Mouse (Mus musculus): ENCODE data around the gene Tshz2. TPM values are rescaled to one million over a fixed set of nuclear protein-coding genes. Genes with fewer than 3 reads are reported as not detected.

Tshz2 gene
- polyA plus RNA-seq, 1 experiment from 2014 or later, result 5.9 TPM

GRCm38 (mm10) chr2:169826833-169827232 is 194.0 kb downstream of the Tshz2 start:
- Histone ChIP-seq H3K27ac (replicated peaks; ENCODE audit: low read depth, low read length) (no peak overlapping the region), H3K4me2 (ENCODE audit: low read depth, severe bottlenecking) (no peak overlapping the region), H3K36me3 (ENCODE audit: control insufficient read depth, insufficient read depth, low read length) (no peaks in the 10 kb centered on the region), H3K4me1 (ENCODE audit: control insufficient read depth, insufficient read depth, low read length) (peaks cover 15% of the 10 kb centered on the region), H3K4me3 (ENCODE audit: low read depth, low read length) (no peak overlapping the region), H3K9ac (ENCODE audit: low read length) (no peak overlapping the region), H3K9me3 (ENCODE audit: control insufficient read depth, low read length) (no peaks in the 10 kb centered on the region), H3K27me3 (ENCODE audit: control insufficient read depth, insufficient read depth, low read length) (no peaks in the 10 kb centered on the region)
- ATAC-seq (ENCODE audit: insufficient number of reproducible peaks, low FRiP score, low TSS enrichment, low read depth) (no peak), DNase-seq (ENCODE audit: low spot score) (no peak)
- 50% methylated on average over 8 of the region's 8 CpGs for WGBS

DNA sequence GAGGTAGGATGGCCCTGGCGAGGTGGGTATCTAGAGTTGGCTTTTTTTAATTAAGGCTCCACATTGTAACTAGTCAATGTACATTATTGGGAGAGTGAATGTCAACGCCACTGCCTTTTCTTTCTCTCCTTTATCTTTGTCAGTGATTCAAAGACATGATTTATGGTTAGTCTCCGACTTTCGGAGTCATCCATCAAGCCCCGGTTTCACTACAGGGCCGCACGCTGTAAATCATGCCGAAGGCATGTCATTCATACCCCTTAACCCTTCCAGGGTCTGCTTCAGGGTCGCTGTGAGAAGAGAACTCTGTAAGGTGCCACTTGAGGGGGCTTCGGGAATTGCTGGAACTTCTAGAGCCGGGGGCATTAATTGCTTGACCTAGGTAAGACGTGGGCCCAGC is 199.4 kb downstream of the Tshz2 start:
- no peak for ATAC-seq (ENCODE audit: insufficient number of reproducible peaks, low FRiP score, low TSS enrichment, low read depth)

GRCm38 (mm10) chr2:169833638-169834037 is 200.8 kb downstream of the Tshz2 start:
- 75% methylated on average over 9 of the region's 9 CpGs for WGBS
- Histone ChIP-seq H3K4me2 (ENCODE audit: low read depth, severe bottlenecking) (no peak overlapping the region), H3K36me3 (ENCODE audit: control insufficient read depth, insufficient read depth, low read length) (no peaks in the 10 kb centered on the region), H3K9ac (ENCODE audit: low read length) (no peak overlapping the region), H3K4me1 (ENCODE audit: control insufficient read depth, insufficient read depth, low read length) (peaks cover 11% of the 10 kb centered on the region; the same call in 1 of the 2 replicates), H3K27me3 (ENCODE audit: control insufficient read depth, insufficient read depth, low read length) (no peaks in the 10 kb centered on the region), H3K27ac (replicated peaks; ENCODE audit: low read depth, low read length) (no peak overlapping the region), H3K4me3 (ENCODE audit: low read depth, low read length) (no peak overlapping the region), H3K9me3 (ENCODE audit: control insufficient read depth, low read length) (no peaks in the 10 kb centered on the region)
- ATAC-seq (ENCODE audit: insufficient number of reproducible peaks, low FRiP score, low TSS enrichment, low read depth) (no peak), DNase-seq (ENCODE audit: low spot score) (no peak)

More for the DNA sequence above, 199.4 kb downstream of the Tshz2 start:
- no peak for DNase-seq (ENCODE audit: low spot score)
- H3K27ac ChIP-seq (replicated peaks; ENCODE audit: low read depth, low read length), result no peak overlapping the region
- no peak overlapping the region for H3K4me2 ChIP-seq (ENCODE audit: low read depth, severe bottlenecking)
- H3K36me3 ChIP-seq (ENCODE audit: control insufficient read depth, insufficient read depth, low read length), result no peaks in the 10 kb centered on the region
- no peaks in the 10 kb centered on the region for H3K27me3 ChIP-seq (ENCODE audit: control insufficient read depth, insufficient read depth, low read length)
- H3K9me3 ChIP-seq (ENCODE audit: control insufficient read depth, low read length), result no peaks in the 10 kb centered on the region
- no peak overlapping the region for H3K4me3 ChIP-seq (ENCODE audit: low read depth, low read length)
- WGBS, result 52% methylated on average over 12 of the region's 12 CpGs
- H3K4me1 ChIP-seq (ENCODE audit: control insufficient read depth, insufficient read depth, low read length), result peaks cover 12% of the 10 kb centered on the region; the same call in 1 of the 2 replicates
- H3K9ac ChIP-seq (ENCODE audit: low read length), result no peak overlapping the region

- ATAC-seq (ENCODE audit: insufficient number of reproducible peaks, low FRiP score, low TSS enrichment, low read depth), result 0 out of 2 replicates have a peak, but pooled peaks have one; percentile 16
- 21% methylated on average over 7 of the region's 7 CpGs for WGBS
- Histone ChIP-seq H3K36me3 (ENCODE audit: control insufficient read depth, insufficient read depth, low read length) (no peaks in the 10 kb centered on the region), H3K27me3 (ENCODE audit: control insufficient read depth, insufficient read depth, low read length) (no peaks in the 10 kb centered on the region), H3K9ac (ENCODE audit: low read length) (no peak overlapping the region), H3K4me3 (ENCODE audit: low read depth, low read length) (no peak overlapping the region), H3K27ac (replicated peaks; ENCODE audit: low read depth, low read length) (no peak overlapping the region), H3K9me3 (ENCODE audit: control insufficient read depth, low read length) (no peaks in the 10 kb centered on the region), H3K4me2 (ENCODE audit: low read depth, severe bottlenecking) (no peak overlapping the region), H3K4me1 (ENCODE audit: control insufficient read depth, insufficient read depth, low read length) (peaks cover 11% of the 10 kb centered on the region; the same call in 1 of the 2 replicates)
- DNase-seq (ENCODE audit: low spot score), result no peak
These were observed 201.8 kb downstream of the Tshz2 start for GRCm38 (mm10) chr2:169834602-169835001.

- H3K4me3 ChIP-seq (ENCODE audit: low read depth, low read length), result no peak overlapping the region
- DNase-seq (ENCODE audit: low spot score), result no peak
- 88% methylated on average over 7 of the region's 7 CpGs for WGBS
- no peaks in the 10 kb centered on the region for H3K9me3 ChIP-seq (ENCODE audit: control insufficient read depth, low read length)
- peaks cover 14% of the 10 kb centered on the region; the same call in 1 of the 2 replicates for H3K4me1 ChIP-seq (ENCODE audit: control insufficient read depth, insufficient read depth, low read length)
- H3K4me2 ChIP-seq (ENCODE audit: low read depth, severe bottlenecking), result no peak overlapping the region
- no peaks in the 10 kb centered on the region for H3K36me3 ChIP-seq (ENCODE audit: control insufficient read depth, insufficient read depth, low read length)
- no peak for ATAC-seq (ENCODE audit: insufficient number of reproducible peaks, low FRiP score, low TSS enrichment, low read depth)
- H3K27me3 ChIP-seq (ENCODE audit: control insufficient read depth, insufficient read depth, low read length), result no peaks in the 10 kb centered on the region
- H3K27ac ChIP-seq (replicated peaks; ENCODE audit: low read depth, low read length), result no peak overlapping the region
- H3K9ac ChIP-seq (ENCODE audit: low read length), result no peak overlapping the region
These were observed 204.3 kb downstream of the Tshz2 start for GRCm38 (mm10) chr2:169837031-169837605.

GRCm38 (mm10) chr2:169838521-169838920 is 205.7 kb downstream of the Tshz2 start:
- H3K27me3 ChIP-seq (ENCODE audit: control insufficient read depth, insufficient read depth, low read length), result no peaks in the 10 kb centered on the region
- no peaks in the 10 kb centered on the region for H3K9me3 ChIP-seq (ENCODE audit: control insufficient read depth, low read length)

GRCm38 (mm10) chr2:169841442-169841841 is 208.6 kb downstream of the Tshz2 start:
- Histone ChIP-seq H3K4me3 (ENCODE audit: low read depth, low read length) (no peak overlapping the region), H3K4me2 (ENCODE audit: low read depth, severe bottlenecking) (no peak overlapping the region), H3K27me3 (ENCODE audit: control insufficient read depth, insufficient read depth, low read length) (no peaks in the 10 kb centered on the region), H3K9ac (ENCODE audit: low read length) (no peak overlapping the region), H3K36me3 (ENCODE audit: control insufficient read depth, insufficient read depth, low read length) (no peaks in the 10 kb centered on the region), H3K27ac (replicated peaks; ENCODE audit: low read depth, low read length) (no peak overlapping the region), H3K4me1 (ENCODE audit: control insufficient read depth, insufficient read depth, low read length) (peaks cover 16% of the 10 kb centered on the region), H3K9me3 (ENCODE audit: control insufficient read depth, low read length) (no peaks in the 10 kb centered on the region)
- DNase-seq (ENCODE audit: low spot score) (no peak), ATAC-seq (ENCODE audit: insufficient number of reproducible peaks, low FRiP score, low TSS enrichment, low read depth) (no peak)
- WGBS, result 56% methylated on average over 10 of the region's 10 CpGs

More at GRCm38 (mm10) chr2:169838521-169838920, 205.7 kb downstream of the Tshz2 start:
- ATAC-seq (ENCODE audit: insufficient number of reproducible peaks, low FRiP score, low TSS enrichment, low read depth) (no peak), DNase-seq (ENCODE audit: low spot score) (no peak)
- Histone ChIP-seq H3K4me2 (ENCODE audit: low read depth, severe bottlenecking) (no peak overlapping the region), H3K4me1 (ENCODE audit: control insufficient read depth, insufficient read depth, low read length) (peaks cover 14% of the 10 kb centered on the region), H3K4me3 (ENCODE audit: low read depth, low read length) (no peak overlapping the region), H3K27ac (replicated peaks; ENCODE audit: low read depth, low read length) (no peak overlapping the region), H3K36me3 (ENCODE audit: control insufficient read depth, insufficient read depth, low read length) (no peaks in the 10 kb centered on the region), H3K9ac (ENCODE audit: low read length) (no peak overlapping the region)
- WGBS, result 93% methylated on average over 13 of the region's 13 CpGs

DNA sequence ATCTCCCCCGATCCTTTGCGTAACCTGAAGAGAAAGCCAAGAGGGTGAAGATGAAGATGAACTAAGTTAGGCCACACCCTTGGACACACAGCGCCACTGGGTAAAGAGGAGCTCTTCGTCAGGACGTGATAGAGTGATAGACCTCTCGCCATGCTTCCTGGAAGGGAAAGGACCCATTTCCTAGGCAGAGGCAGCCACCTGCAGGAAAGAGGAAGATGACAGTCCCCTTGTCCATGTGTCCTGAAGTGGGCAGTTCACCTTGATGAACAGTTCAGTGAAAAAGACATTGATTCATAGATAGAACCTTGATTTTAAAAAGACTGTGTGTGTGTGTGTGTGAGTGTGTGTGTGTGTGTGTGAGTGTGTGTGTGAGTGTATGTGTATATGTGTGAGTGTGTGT is 209.7 kb downstream of the Tshz2 start:
- Histone ChIP-seq H3K4me2 (ENCODE audit: low read depth, severe bottlenecking) (no peak overlapping the region), H3K4me3 (ENCODE audit: low read depth, low read length) (no peak overlapping the region), H3K27ac (replicated peaks; ENCODE audit: low read depth, low read length) (no peak overlapping the region), H3K9me3 (ENCODE audit: control insufficient read depth, low read length) (no peaks in the 10 kb centered on the region), H3K36me3 (ENCODE audit: control insufficient read depth, insufficient read depth, low read length) (no peaks in the 10 kb centered on the region), H3K4me1 (ENCODE audit: control insufficient read depth, insufficient read depth, low read length) (peaks cover 16% of the 10 kb centered on the region), H3K9ac (ENCODE audit: low read length) (no peak overlapping the region), H3K27me3 (ENCODE audit: control insufficient read depth, insufficient read depth, low read length) (no peaks in the 10 kb centered on the region)
- no peak for ATAC-seq (ENCODE audit: insufficient number of reproducible peaks, low FRiP score, low TSS enrichment, low read depth)
- no peak for DNase-seq (ENCODE audit: low spot score)
- 85% methylated on average over 6 of the region's 6 CpGs for WGBS

GRCm38 (mm10) chr2:169843553-169843952 is 210.7 kb downstream of the Tshz2 start:
- H3K4me2 ChIP-seq (ENCODE audit: low read depth, severe bottlenecking), result no peak overlapping the region
- H3K36me3 ChIP-seq (ENCODE audit: control insufficient read depth, insufficient read depth, low read length), result no peaks in the 10 kb centered on the region
- H3K4me3 ChIP-seq (ENCODE audit: low read depth, low read length), result no peak overlapping the region
- H3K27ac ChIP-seq (replicated peaks; ENCODE audit: low read depth, low read length), result peak overlapping the region; percentile 68
- no peaks in the 10 kb centered on the region for H3K9me3 ChIP-seq (ENCODE audit: control insufficient read depth, low read length)
- peak; percentile 69; the same call in 1 of the 2 replicates for ATAC-seq (ENCODE audit: insufficient number of reproducible peaks, low FRiP score, low TSS enrichment, low read depth)
- 15% methylated on average over 6 of the region's 6 CpGs for WGBS
- peak; percentile 61 for DNase-seq (ENCODE audit: low spot score)
- no peaks in the 10 kb centered on the region for H3K27me3 ChIP-seq (ENCODE audit: control insufficient read depth, insufficient read depth, low read length)
- peaks cover 16% of the 10 kb centered on the region for H3K4me1 ChIP-seq (ENCODE audit: control insufficient read depth, insufficient read depth, low read length)
- no peak overlapping the region for H3K9ac ChIP-seq (ENCODE audit: low read length)
